Mouse (Mus musculus) olfactory bulb, adult 2 months (tissue): ENCODE data around the gene Itga7.

ENCODE experiments used
- CTCF ChIP-seq: fragments of 200-500 bp; IDR thresholded peaks from 2 replicates; pipeline ENCODE4 v1.5.1; 2012; ENCODE audit warnings: low read depth, mild to moderate bottlenecking, low read length, moderate library complexity; ENCODE audit not compliant: insufficient read depth
- POLR2A ChIP-seq: fragments of 200-500 bp; IDR thresholded peaks from 2 replicates; pipeline ENCODE4 v1.6.1; 2012; ENCODE audit warnings: mild to moderate bottlenecking, low read depth, low read length, moderate library complexity; ENCODE audit not compliant: insufficient read depth

DNA sequence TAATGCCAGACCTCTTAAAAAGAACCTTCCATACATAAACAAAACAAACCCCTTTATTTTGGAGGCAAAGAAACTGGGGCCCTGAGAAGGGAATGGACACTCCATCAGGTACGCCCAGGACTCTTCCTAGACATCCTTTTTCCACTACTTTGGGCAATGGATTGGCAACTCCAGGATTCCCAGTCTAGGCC lies 10.9 kb upstream of the Itga7 start, which contains the start of gene Rdh5:
- no peak for TF ChIP-seq POLR2A
- no peak for TF ChIP-seq CTCF
